Mouse (Mus musculus) heart, postnatal 10 days (tissue): ENCODE data around the gene Mthfd1l. TPM values are rescaled to one million over a fixed set of nuclear protein-coding genes. Genes with fewer than 3 reads are reported as not detected.
"Not testable (repeated sequence)": the region's sequence is repeated elsewhere in the genome, so short reads cannot be mapped to it uniquely, and the experiment has no call there.

ENCODE experiments used
- DNase-seq, 2 experiments: peaks; one replicate each; pipeline ENCODE4 v3.0.0; 2021
- intact Hi-C: fragments of 180-260 bp; cut with DNase I; formaldehyde crosslinking; loops from one replicate; pipeline ENCODE4 v1.15.1; 2025
- total RNA-seq, 2 experiments: library from RNA; stranded (reverse); gene quantifications; 2 replicates each; pipeline ENCODE4 v1.2.3; 2021

Mthfd1l gene
- total RNA-seq, 2 experiments from 2014 or later, result 3.4 to 4.3 TPM

DNA sequence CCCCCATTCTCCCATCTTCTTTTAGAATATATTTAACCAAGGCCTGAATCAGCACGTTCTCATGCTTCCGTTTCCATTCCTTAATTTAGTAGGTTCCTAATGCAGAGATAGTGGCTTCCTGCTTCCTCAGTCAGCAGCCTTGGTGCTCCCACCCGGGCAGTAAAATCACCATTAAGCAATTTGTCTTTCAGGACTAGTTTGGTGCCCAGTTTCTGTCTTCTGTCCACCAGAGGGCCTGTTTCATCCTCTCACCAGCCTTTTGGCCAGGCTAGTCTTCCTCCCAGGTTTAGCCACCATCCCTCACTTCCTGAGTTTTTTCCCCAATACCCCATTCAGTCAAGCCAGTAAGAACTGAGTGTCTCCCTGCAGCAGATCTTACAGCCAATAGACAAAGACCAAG, 64.1 kb downstream of the Mthfd1l start:
- peak; percentile 32 to 34 for DNase-seq
- intact Hi-C loops, result no loop called here

DNA sequence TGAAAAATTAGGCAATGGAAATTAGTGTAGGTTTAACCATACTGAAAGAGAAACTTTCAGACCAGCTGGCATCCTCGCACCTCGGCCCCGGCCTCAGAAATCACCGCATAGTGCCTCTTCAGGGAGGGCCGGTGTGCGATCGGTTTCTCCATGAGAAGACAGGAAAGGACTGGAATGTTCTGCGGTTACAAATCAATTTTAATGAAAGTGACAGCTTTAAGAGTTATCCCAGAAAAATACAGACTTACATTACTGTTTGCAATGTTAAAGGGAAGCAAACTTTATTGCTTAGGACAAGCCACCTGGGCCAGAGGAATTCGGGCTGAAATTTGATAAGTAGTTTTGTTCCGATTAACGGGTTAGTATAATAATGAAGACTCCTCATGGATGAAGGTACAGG, 65.7 kb downstream of the Mthfd1l start:
- intact Hi-C loops, result no loop called here
- DNase-seq, result no peak

DNA sequence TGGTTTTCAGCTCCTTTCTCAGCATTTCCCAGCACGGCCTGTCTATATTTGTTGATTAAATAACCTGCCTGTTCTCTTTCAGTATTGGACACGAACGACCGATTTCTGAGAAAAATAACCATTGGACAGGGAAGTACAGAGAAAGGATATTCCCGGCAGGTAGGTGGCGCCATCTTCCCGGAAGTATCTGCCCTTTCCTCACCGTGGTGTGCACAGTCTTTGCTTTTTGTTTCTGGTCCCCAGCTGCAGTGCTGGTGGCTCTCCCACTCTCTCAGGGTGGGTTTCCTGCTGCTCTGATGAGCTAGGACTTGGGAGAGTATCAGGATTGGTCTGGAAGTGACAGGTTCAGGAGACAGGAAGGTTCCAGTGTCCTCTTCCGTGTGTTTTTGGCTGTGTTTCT, 68.8 kb downstream of the Mthfd1l start:
- peak; percentile 43 to 69 for DNase-seq
- intact Hi-C loops, result loop anchor here (2.0 kb wide), 1 partner anchor 293 kb away; no protein-coding TSS in a partner anchor

DNA sequence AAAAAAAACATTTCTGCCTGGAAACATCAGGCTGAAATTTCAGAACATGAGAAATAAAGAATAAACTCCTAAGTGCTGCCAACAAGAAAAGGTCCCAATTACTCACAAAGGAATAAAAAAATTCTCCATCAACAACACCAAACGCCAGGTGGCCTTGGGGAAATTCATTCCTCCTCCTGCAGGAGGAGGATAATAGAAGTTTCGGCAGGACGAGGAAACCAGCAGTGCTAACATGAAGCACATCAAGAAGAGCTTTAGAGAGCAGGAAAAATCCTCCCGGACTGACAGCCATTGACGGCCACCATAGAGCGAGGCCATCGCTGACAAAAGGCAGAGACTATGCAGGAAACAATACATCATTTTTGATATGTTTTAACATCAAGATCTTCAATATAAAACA, 71.5 kb downstream of the Mthfd1l start:
- intact Hi-C loops, result no loop called here
- no peak for DNase-seq

DNA sequence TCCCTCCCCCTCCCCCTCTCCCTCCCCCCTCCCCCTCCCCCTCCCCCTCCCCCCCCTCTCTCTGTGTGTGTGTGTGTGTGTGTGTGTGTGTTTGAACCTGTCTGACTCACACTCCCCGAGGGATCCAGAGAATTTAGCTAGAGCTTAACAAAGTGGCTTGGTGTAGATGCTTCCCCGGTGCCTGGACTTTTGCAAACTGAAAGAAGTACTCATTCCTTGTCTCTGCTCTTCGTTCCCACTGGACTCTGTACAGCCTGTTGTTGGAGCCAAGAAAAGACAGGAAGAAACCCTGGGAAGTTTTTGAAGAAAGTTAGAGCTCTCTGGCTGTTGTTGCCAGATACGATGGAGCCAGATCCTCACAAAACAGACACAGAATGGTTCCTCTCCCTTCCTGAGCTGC, 73.6 kb downstream of the Mthfd1l start:
- peak; percentile 46 to 51 for DNase-seq

DNA sequence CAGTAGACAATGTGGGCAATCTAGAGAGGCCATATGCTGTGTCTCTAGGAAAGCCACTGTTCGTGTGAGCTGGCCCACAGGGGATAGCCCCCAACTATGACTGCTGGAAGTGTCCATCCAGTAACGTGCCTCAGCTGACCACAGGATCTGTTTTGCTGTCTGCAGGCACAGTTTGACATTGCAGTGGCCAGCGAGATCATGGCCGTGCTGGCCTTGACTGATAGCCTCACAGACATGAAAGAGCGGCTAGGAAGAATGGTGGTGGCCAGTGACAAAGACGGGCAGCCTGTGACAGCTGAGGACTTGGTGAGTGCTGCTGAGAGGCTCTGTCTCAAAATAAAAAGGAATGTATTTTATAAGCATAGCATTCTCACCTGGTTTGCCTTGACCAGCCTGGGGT, 74.7 kb downstream of the Mthfd1l start:
- no peak for DNase-seq
- intact Hi-C loops, result loop anchor here (2.0 kb wide), 1 partner anchor 31 kb away; no protein-coding TSS in a partner anchor

More for the DNA sequence above, 73.6 kb downstream of the Mthfd1l start:
- intact Hi-C loops, result loop anchor here (2.0 kb wide), 1 partner anchor 32 kb away; no protein-coding TSS in a partner anchor

DNA sequence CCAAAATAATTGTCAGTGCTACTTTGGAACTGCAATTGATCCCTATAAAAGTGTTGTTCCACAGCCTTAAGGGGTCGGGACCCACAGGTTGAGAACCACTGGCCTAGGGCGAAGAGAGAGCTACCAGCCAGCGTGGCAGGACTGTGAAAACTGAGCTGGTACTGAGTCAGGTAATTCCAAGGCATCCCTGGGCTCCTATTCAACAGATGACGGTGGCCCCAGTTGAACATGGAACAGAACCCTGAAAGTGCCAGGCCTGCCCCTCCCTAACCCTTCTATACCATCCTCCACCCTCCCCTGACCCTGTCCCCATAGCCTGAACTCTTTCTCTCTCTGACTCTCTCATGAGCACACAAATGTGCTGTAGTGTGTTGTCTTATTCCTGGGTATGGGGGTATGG, 77.3 kb downstream of the Mthfd1l start:
- no peak for DNase-seq
- intact Hi-C loops, result no loop called here

DNA sequence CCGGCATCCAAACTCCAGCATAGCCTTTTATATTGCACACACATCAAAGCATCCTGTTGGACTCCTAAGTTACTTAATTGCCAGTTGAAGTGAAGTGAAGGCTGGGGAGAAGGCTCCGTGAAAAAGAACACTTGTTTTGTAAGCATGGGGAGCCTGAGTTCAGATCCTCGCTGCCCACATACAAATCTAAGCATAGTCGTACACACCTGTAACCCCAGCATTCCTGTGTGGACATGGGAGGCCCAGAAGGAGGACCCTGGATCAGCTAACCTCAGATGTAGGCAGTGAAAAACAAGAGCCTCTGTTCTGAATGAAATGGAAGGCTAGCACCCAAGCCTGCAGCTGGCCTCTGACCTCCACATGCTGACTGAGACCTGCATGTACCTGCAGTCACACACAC, 79.8 kb downstream of the Mthfd1l start:
- no peak for DNase-seq
- intact Hi-C loops, result no loop called here

DNA sequence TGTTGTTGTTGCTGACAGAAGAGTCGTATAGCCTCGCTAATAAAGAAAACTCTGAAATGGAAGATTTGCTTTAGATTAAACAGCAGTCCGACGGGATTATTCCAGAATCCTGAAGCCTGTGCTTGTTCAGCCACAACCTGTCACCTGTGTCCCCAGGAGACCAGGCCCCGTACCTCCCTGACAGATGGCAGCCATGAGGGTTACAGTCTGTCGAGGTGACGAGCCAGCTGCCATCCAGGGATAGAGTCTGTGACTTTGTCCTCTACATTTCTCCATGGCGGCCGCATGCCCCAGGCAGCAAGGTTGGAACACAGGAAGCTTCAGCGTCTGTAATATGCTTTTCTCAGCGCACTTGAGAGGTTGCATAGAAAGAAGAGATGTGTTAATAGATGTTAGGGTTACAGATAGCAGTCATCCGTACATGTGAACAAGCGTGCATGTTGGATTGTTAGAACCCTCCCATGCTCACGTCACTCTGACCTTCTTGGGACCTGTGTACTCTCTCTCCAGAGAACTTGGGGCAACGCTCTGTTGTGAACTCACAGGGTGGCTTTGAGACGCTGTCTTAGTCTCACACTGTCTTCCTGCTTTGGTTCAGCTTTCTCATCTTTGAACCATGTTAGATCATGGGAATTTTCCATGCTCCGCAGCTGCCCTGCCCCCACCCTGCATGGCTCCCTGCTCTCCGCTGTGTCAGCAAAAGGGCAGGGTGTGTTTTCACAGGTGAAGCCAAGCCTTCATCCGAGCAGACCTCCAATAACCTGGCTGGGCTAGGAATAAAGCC, 80.6 kb downstream of the Mthfd1l start:
- peak in 1 of 2 experiments; percentile 23 for DNase-seq
- intact Hi-C loops, result no loop called here

DNA sequence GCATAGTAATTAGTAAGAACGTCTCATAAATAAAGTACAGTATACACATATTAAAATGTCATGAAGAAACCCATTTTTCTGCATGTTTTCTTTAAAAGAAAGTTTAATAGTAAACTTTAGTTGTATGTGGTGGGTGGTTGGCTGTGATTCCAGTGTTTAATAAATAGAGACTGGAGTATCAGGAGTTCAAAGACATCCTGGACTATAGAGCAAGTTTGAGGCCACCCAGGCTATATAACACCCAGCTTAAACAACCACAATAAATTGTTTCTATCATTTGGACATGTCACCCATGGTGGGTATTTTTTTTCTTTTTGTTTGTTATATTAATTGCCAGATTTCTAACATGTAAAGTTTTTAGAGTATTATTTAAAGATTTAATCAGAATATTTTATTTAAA, 81.7 kb downstream of the Mthfd1l start:
- no peak for DNase-seq
- intact Hi-C loops, result no loop called here

DNA sequence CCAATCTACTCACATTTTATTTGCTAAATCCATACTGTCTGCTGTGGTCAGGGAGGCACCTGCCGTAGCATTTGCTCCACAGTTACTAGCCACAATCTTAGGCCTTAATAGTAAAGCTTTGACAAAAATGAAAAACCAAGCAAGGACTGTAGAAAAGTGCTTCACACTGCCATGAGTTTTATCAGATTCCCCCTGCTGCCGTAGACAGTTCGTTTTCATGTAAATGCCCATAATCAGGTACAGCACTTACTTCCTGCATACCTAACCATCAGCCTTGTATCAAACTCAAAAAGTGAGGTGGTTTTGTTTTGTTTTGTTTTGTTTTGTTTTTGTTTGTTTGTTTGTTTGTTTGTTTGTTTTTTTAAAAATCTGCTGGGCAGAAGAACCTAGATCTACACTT, 84.5 kb downstream of the Mthfd1l start:
- intact Hi-C loops, result no loop called here
- DNase-seq, result no peak

DNA sequence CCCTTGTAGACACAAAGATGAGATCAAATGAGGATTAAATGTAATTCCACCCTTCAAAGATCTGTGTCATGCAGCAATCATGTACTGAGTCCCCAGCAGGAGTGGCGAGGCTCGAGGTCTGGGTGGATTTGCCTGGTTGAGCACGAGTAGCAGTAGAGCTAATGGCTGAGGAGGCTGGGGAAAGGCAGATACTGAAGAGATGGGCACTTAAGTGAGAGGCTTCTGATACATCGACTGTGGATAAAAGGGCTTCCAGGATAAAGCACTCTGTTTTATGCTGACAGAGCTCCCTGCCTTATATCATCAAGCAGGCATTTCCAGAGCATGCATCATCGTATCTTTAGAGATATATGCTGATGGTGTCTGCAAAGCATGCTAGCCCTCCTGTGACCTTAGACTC, 84.9 kb downstream of the Mthfd1l start:
- DNase-seq, result no peak
- intact Hi-C loops, result no loop called here

DNA sequence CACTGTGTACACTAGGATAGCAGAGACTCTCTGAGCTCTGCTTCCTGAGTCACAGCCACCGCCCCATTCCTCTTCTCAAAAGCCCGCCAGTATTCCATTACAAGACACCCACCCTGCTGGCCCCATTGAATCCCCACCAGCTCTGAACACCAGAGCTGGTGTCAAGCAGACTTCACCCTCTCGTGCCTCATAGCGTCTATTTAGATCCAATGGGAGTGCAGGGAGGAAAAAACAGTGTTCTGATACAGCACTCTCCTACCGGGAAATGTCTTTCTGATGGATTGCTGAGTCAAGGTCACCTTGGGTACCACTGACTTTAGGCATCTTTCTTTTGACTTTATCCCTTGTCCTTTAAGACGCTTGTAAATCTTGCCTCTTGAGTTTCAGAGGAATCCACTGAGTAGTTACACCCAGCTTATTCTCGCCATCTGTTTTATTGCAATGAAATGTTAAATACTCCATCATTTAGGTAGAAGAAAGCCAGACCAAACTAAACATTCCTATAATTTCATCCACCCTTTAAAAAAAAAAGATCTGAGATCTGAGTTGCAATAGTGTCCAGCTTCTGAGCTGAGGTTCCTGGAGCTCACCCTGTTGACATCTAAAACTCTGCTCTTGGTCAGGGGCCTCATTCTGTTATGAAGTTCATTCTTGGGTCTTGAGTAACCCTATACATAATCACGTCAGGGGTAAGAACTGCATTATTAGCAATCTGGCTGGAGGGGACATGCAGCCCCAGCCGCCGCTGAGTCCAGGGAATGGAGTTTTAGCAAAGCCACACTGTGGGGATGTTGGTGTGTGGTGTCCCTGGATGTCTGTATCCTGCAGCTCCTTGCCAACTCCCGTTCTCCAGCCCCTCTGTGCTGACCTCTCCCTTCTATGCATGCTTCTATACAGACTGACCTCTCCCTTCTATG, 88.4 kb downstream of the Mthfd1l start:
- intact Hi-C loops, result no loop called here
- no peak for DNase-seq

DNA sequence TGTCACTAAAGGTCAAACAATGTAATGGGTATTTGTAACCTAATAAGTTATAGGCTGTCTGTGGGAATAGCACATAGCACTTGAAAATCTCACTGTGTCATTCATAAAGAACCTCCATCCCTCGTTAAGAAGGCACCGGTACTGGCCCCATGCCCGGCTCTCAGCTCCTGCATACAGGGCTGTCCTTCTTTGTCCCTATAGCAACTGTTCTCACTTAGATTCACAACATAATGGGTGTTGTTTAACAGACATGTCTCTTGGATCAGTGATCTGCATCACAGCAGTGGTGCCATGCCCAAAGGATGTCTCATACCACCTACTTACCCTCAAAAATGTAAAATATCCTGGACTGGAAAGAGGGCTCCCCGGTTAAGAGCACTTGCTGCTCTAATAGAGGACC, 90.6 kb downstream of the Mthfd1l start:
- no peak for DNase-seq
- intact Hi-C loops, result no loop called here

DNA sequence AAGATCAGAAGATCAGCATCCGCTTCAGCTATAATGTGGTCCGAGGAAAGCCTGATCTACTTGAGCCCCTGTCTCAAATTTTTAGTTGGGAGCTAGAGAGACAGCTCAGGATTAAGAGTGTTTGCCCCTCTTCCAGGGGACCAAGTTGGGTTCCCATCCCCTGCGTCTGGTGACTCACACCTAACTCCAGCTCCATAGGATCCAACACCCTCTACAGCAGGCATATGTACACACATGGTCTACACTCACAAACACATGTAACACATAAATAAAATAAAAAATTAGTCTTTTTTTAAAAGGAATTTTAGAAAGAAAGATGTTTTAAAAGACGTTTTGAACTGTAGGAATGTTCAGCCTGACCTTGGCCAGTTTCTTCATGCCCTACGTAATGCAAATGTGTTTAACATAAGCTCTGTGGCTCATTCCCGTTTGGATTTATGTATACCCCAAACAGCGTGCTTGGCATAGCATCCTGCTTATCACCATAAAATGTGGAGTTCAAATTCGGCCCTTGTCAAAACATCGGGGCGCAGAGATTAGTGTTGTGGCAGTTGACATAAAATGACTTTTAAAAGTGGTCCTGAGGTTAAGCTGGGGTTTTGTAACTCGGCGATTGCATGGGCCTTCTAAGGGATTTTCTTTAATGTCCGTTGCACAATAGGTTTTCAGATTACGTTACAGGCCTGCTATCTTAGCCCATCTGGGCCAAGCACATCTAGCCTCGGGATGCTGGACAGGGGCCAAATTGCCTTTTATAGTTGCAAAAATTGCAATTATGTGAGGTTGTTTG, 92.6 kb downstream of the Mthfd1l start:
- no peak for DNase-seq
- intact Hi-C loops, result no loop called here

DNA sequence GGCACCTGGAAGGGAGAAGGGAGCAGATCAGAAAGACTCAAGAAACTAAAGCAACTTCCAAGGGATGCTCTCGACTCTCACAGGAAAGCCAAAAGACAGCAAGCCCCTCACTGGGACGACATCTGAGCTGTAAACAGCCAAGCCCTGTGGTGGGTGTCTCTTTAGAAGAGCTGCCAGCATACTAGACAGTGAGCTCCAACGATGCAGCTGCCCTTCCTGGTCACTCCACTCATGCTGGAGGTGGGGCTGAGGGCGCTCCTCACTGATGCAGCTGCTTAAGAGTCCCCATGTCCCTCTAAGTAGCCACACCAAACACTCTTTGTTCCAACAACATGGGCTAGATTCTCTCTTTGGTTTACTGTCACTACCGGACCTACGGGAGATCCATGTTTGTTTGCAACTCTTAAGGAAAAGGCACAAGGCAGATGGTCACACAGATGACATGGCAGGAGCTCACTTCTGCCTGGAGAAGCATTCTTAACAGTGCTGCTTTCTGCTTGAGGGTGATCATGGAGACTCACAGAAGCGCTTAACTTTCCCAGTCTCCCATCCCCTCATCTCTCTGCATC, 96.4 kb downstream of the Mthfd1l start:
- intact Hi-C loops, result no loop called here

DNA sequence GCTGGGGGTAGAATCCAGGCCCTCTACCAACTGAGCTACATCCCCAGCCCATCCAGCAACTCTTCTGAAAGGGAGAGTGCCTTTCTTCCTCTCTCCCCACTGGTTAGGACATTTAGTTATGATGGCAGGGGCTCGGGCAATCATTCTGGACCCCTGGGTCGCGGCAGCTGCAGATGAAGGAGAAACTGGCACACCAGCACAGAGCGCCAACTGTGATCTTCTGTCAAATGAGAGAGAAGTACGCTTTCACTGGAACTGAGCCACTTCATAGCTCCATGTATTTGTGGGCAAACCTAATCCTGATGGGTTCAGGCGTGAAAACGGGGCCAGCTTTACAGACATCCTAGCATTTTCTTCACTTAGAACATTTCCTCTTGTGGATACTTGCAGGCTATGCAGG, 97.1 kb downstream of the Mthfd1l start:
- no peak for DNase-seq
- intact Hi-C loops, result no loop called here

More for the DNA sequence above, 96.4 kb downstream of the Mthfd1l start:
- no peak for DNase-seq

DNA sequence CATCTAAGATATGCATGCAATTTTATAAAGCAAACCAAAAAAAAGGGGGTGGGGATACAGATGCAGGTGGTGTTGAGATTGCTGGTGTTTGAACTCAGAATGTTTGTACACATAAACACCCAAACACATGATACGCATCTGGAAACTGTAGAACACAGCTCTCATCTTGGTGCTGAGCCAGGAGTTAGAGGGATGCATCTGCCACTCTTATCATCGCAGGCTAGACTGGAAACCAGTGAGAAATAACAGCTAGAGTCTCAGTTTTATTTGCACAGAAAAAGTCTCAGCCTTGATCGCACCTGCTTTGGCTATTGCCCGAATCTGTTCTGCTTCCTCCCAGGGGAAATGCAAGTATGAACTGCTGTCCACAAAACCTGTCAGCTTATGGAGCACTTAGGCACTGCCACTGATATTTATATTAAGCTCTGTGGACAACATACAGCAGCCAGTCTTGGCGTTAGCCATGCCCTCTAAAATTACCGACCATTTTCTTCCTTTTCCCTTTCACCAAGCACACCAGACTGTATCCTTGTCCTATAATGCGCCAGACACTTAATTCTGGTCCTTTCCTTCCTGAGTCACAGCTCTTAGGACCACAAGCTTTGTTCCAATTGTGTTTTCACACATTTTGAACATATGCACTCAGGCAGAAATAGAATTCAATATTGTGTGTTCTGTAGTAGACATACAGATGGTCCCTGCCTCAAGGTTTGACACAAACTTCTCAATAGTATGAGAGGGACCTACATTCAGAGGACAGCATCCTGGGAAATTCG, 98.3 kb downstream of the Mthfd1l start:
- intact Hi-C loops, result no loop called here
- DNase-seq, result no peak

DNA sequence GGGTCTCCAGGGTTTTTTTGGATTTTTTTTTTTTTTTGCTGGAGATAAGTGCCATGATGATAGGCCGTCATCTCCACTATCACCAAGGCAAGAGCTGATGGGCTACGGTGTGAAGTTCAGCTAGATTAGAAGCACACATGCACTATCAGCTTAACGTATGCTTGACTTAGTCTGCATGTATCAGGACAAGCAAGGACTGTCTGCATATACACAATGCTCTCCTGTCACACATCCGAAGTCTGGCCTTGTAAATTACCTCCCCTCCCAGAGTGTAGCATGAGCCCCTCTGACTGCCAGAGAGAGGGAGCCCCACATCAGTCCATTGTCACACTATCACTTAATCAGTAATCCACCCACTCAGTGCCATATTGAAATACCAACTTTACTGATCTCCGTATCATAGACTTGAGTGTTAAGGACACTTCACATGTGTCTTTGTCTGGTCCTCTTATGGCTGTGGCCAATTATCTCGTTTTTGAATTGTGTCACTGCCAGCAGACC, 99.0 kb downstream of the Mthfd1l start:
- intact Hi-C loops, result no loop called here
- no peak for DNase-seq

DNA sequence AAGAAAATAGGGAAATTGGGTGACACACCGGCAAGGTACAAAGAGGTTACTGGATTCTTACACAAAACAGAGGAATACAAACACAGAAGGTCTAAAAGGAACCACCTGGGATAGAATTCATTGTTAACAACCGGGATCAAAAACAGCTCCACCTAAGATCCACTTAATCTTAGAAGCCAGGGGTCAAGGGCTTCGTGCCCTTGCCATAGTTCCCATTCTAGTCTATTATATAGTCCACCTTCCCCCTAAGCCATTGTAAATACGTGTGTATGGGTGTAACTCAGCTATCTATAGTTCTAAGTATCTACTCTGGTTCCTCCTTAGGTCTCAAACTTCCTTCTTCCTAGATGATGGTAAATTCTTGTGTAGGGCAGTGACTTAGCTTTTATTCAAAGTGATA, 99.6 kb downstream of the Mthfd1l start:
- intact Hi-C loops, DNase-seq: not testable (repeated sequence)
